Mouse (Mus musculus): ENCODE results near the gene Mb.

- no peak for TF ChIP-seq CTCF (IDR thresholded peaks at IDR 0.05; ENCODE audit: borderline replicate concordance, insufficient read depth, low read depth, low read length)
- no peak for TF ChIP-seq POLR2A (IDR thresholded peaks at IDR 0.05; ENCODE audit: borderline replicate concordance, insufficient read depth, low read length)
Observed at GRCm38 (mm10) chr15:77058566-77058965, 8.1 kb upstream of the Mb start.
